Mouse (Mus musculus) left cerebral cortex, adult 8-10 months (tissue): ENCODE results near the gene Smim24. TPM values are rescaled to one million over a fixed set of nuclear protein-coding genes. Genes with fewer than 3 reads are reported as not detected.

Experiments
- DNase-seq, 2 experiments: peaks; one replicate each; pipeline ENCODE4 v3.0.0; 2022; ENCODE audit warnings: low spot score in 2 of 2
- total RNA-seq, 4 experiments: library from RNA; stranded (reverse); gene quantifications; 2 replicates each; pipeline ENCODE4 v1.2.4; 2022

The Smim24 gene
- total RNA-seq, 4 experiments from 2014 or later, result 0.50 to 1.6 (median 0.84) TPM

GRCm38 (mm10) chr10:81420191-81420767 lies 27.4 kb downstream of the Smim24 start:
- DNase-seq, result no peak

- no peak for DNase-seq
Measured at GRCm38 (mm10) chr10:81421041-81421796, 28.4 kb downstream of the Smim24 start.

- no peak for DNase-seq
Measured at GRCm38 (mm10) chr10:81421797-81422100, 28.9 kb downstream of the Smim24 start.

GRCm38 (mm10) chr10:81422191-81422590 lies 29.3 kb downstream of the Smim24 start:
- DNase-seq, result no peak

GRCm38 (mm10) chr10:81422661-81423217 lies 29.9 kb downstream of the Smim24 start:
- peak in 1 of 2 experiments; percentile 2 for DNase-seq

GRCm38 (mm10) chr10:81423476-81424245 lies 30.8 kb downstream of the Smim24 start:
- DNase-seq, result no peak

GRCm38 (mm10) chr10:81424246-81425051 lies 31.6 kb downstream of the Smim24 start:
- DNase-seq, result peak in 1 of 2 experiments; percentile 4

GRCm38 (mm10) chr10:81425236-81425850 lies 32.5 kb downstream of the Smim24 start:
- DNase-seq, result peak in 1 of 2 experiments; percentile 23

GRCm38 (mm10) chr10:81426081-81426671 lies 33.3 kb downstream of the Smim24 start:
- peak in 1 of 2 experiments; percentile 2 for DNase-seq

GRCm38 (mm10) chr10:81426897-81427296 lies 34.0 kb downstream of the Smim24 start:
- peak; percentile 49 to 51 for DNase-seq

GRCm38 (mm10) chr10:81427327-81427726 lies 34.5 kb downstream of the Smim24 start:
- peak in 1 of 2 experiments; percentile 4 for DNase-seq

GRCm38 (mm10) chr10:81427804-81428506 lies 35.1 kb downstream of the Smim24 start:
- peak; percentile 3 to 25 for DNase-seq

- DNase-seq, result peak in 1 of 2 experiments; percentile 22
Measured at GRCm38 (mm10) chr10:81428507-81428870, 35.6 kb downstream of the Smim24 start.

GRCm38 (mm10) chr10:81429092-81429491 lies 36.2 kb downstream of the Smim24 start:
- peak in 1 of 2 experiments; percentile 14 for DNase-seq

GRCm38 (mm10) chr10:81429605-81430061 lies 36.8 kb downstream of the Smim24 start:
- peak; percentile 46 to 78 for DNase-seq

GRCm38 (mm10) chr10:81430141-81430830 lies 37.4 kb downstream of the Smim24 start:
- DNase-seq, result peak; percentile 68 to 83

GRCm38 (mm10) chr10:81430831-81431525 lies 38.1 kb downstream of the Smim24 start:
- peak; percentile 68 to 70 for DNase-seq

GRCm38 (mm10) chr10:81431526-81432168 lies 38.8 kb downstream of the Smim24 start:
- peak; percentile 23 to 71 for DNase-seq
